Mouse (Mus musculus) embryonic fibroblast, embryonic 13.5 days (primary cell): ENCODE data around the gene St3gal4.

Experiments
- CTCF ChIP-seq: IDR thresholded peaks from 2 replicates; pipeline ENCODE4 v1.5.1; 2011; ENCODE audit warnings: mild to moderate bottlenecking, control low read depth, low read length, moderate library complexity, borderline replicate concordance; ENCODE audit not compliant: insufficient read depth
- POLR2A ChIP-seq: IDR thresholded peaks from 2 replicates; pipeline ENCODE4 v1.6.1; 2011; ENCODE audit warnings: low read depth, mild to moderate bottlenecking, control low read depth, low read length, moderate library complexity

DNA sequence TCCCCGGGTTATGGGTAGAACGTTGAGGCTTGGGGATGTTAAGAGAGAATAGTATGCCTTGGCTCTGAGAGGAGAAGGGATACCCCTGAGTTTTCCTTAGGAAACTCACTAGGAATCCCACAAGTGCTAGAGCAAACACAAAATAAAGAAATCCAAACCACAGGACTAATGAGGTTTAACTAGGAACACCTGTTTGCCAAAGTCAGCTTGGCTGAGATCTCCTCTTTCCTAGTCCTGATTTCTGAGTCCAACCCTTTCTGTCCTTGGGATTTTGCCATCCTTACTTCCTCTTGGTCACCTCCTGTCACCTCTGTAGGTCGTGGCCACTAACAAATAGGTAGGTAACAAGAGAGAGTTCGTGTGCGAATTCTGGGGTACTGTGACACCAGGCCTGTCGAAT is 92.8 kb downstream of the St3gal4 start:
- TF ChIP-seq POLR2A (no peak), CTCF (no peak)
